Mouse (Mus musculus): ENCODE measurements around the gene Prmt9. TPM values are rescaled to one million over a fixed set of nuclear protein-coding genes. Genes with fewer than 3 reads are reported as not detected.
A peak's percentile ranks its signal among the peaks of the same experiment; 100 is the strongest.

Prmt9 gene
- polyA plus RNA-seq, 1 experiment from 2014 or later, result 24.2 TPM

DNA sequence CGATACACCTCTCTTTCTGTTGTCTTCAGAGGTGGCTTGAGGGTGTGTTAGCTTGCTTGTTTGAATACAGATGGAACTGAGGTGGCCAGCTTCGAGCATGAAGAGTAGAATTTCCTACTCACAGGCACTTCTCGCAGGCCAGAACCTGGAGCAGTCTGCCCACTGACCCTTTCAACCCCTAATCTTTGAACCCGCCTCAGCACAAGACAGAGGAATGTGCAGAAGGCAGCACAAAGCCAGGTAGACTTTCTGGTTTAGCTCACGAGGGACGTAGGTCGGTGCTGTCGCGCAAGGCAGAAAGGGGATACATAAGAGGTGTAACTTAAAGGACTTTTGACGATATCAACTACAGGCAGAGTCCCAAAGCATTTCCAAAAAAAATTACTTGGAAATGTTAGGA, 32.4 kb upstream of the Prmt9 start:
- H3K9ac ChIP-seq (replicated peaks), result peak overlapping the region; percentile 81
- peaks cover 60% of the 10 kb centered on the region for H3K4me1 ChIP-seq (replicated peaks)
- WGBS, result 2% methylated on average over 10 of the region's 10 CpGs
- ATAC-seq (ENCODE audit: insufficient number of reproducible peaks, insufficient read depth, low FRiP score, low TSS enrichment, low read depth), result no peak
- no peaks in the 10 kb centered on the region for H3K9me3 ChIP-seq
- peak overlapping the region; percentile 81 for H3K4me3 ChIP-seq (replicated peaks)
- H3K36me3 ChIP-seq, result no peaks in the 10 kb centered on the region
- peak overlapping the region; percentile 81 for H3K4me2 ChIP-seq
- H3K27ac ChIP-seq, result peak overlapping the region; percentile 93; the same call in 1 of the 2 replicates
- H3K27me3 ChIP-seq, result no peaks in the 10 kb centered on the region

DNA sequence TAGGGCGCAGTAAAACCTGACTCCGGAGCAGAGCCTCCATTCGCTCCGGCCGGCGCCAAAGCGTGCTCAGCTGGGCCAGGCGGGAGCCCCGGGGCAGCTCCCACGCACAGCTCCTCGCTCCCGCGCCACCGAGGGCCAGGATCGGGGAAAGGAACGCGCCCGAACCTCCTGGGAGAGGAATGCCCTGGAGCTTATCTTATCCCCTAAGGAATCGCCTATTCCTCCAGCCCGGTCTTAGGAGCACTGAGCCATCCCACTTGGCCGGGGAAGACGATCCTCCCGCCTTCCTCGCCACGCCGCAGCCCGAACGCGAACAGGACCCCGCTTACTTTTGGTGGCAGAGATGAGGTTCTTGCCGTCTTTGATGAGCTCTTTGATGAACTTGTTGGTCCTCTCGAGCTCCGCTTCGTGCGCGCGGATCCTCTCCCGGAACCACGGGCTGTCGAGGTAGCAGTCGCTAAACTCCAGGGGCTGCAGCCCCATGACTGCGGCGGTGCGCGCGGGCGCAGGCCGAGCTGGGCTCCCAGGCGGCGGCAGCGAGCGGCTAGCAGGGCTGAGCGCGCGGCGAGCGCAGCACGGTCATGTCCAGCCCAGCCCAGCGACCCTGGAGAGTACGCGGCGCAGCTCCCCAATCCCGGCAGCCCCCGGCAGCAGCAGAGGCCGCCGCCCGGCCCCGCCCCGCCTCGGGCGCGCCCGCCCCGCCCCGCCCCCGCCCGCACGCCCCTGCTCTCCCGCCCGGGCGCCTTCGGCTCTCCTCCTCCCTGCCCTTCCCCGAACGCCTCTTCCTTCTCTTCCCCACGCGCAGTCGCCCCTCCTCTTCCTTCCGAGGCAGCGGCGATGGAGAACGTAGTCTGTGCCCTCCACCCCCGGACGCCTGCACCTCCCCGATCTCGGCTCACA, 31.6 kb upstream of the Prmt9 start, which contains the start of gene Arhgap10:
Gene Arhgap10, minus strand, starts transcription at position 653 of the 900 bp plus-strand sequence.
- Histone ChIP-seq H3K4me2 (peak within 1 kb of the TSS; percentile 81), H3K9me3 (no peaks in the 10 kb centered on the region), H3K9ac (replicated peaks) (peak within 1 kb of the TSS; percentile 81), H3K4me1 (replicated peaks) (peaks cover 53% of the 10 kb centered on the region), H3K4me3 (replicated peaks) (peak within 1 kb of the TSS; percentile 81), H3K36me3 (no peaks in the 10 kb centered on the region), H3K27ac (peak within 1 kb of the TSS; percentile 93), H3K27me3 (no peaks in the 10 kb centered on the region)
- ATAC-seq (ENCODE audit: insufficient number of reproducible peaks, insufficient read depth, low FRiP score, low TSS enrichment, low read depth), result peak; percentile 85
- under 1% methylated on average over 80 of the region's 95 CpGs for WGBS

DNA sequence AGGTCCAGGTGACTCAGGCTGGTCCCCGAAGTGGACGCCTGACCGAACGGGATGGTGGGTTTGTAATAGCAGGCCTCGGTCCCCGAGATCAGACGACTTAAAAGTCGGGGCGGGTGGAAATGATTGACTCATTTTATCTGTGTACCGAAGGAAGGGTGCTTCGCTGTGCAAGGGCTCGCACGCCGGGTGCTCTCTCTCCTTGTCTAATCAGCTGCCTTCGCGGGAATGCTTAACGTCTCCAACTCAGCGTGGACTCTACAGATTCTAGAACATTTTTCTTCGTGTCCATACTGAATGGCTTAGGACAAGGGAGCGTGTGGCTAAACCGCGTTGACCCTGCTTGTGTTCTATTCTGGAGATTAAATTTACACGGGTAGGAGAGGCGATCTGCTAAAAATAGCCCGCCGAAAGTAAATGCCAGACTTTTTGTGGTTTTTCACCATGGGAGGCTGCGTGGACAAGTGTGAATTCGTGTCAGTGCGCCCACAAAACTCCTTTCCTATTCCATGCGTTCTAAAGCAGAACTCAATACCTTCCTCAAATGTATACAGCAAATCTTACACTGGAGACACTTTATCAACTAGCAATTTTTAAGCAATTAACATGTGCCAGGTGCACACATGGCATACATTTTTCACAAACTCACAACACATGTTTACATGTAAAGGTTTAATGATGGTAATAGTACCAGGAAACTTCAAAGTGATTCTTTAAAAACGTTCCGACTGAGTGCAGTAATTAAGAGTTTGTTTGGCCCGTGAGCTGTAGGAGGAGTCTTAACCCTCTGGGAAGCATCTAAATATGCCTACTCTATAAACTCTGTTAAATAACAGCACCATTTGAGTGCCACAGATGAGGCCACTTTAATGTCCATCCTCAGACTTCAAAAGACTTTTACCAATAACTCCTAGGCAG, 30.7 kb upstream of the Prmt9 start:
- H3K36me3 ChIP-seq, result no peaks in the 10 kb centered on the region
- under 1% methylated on average over 33 of the region's 33 CpGs for WGBS
- peak overlapping the region; percentile 81 for H3K4me2 ChIP-seq
- peaks cover 52% of the 10 kb centered on the region for H3K4me1 ChIP-seq (replicated peaks)
- ATAC-seq (ENCODE audit: insufficient number of reproducible peaks, insufficient read depth, low FRiP score, low TSS enrichment, low read depth), result peak; percentile 12; the same call in 1 of the 2 replicates
- H3K27ac ChIP-seq, result peak overlapping the region; percentile 93
- H3K9ac ChIP-seq (replicated peaks), result peak overlapping the region; percentile 81
- H3K27me3 ChIP-seq, result no peaks in the 10 kb centered on the region
- H3K4me3 ChIP-seq (replicated peaks), result peak overlapping the region; percentile 81
- no peaks in the 10 kb centered on the region for H3K9me3 ChIP-seq

DNA sequence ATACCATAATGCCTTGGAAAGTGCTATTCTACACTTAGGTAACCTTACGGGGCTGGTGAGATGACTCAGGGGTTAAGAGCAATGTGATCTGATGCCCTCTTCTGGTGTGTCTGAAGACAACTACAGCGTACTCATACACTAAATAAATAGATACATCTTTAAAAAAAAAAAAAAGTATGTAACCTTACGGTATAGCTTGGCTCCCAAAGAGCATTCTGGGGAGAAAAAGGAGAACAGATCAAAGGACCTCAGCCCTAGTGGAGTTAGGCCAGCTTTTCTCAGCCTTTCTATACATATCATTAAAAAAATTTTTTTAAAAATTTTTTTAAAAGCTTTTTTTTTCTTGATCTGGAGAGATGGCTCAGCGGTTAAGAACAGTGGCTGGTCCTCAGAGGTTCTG, 28.6 kb upstream of the Prmt9 start:
- H3K4me2 ChIP-seq, result no peak overlapping the region
- H3K36me3 ChIP-seq, result no peaks in the 10 kb centered on the region
- H3K9ac ChIP-seq (replicated peaks), result no peak overlapping the region
- H3K9me3 ChIP-seq, result no peaks in the 10 kb centered on the region
- H3K27me3 ChIP-seq, result no peaks in the 10 kb centered on the region
- peaks cover 32% of the 10 kb centered on the region for H3K4me1 ChIP-seq (replicated peaks)
- no peak overlapping the region for H3K27ac ChIP-seq
- H3K4me3 ChIP-seq (replicated peaks), result no peak overlapping the region
- WGBS, result 87% methylated on average over 4 of the region's 4 CpGs
- no peak for ATAC-seq (ENCODE audit: insufficient number of reproducible peaks, insufficient read depth, low FRiP score, low TSS enrichment, low read depth)

DNA sequence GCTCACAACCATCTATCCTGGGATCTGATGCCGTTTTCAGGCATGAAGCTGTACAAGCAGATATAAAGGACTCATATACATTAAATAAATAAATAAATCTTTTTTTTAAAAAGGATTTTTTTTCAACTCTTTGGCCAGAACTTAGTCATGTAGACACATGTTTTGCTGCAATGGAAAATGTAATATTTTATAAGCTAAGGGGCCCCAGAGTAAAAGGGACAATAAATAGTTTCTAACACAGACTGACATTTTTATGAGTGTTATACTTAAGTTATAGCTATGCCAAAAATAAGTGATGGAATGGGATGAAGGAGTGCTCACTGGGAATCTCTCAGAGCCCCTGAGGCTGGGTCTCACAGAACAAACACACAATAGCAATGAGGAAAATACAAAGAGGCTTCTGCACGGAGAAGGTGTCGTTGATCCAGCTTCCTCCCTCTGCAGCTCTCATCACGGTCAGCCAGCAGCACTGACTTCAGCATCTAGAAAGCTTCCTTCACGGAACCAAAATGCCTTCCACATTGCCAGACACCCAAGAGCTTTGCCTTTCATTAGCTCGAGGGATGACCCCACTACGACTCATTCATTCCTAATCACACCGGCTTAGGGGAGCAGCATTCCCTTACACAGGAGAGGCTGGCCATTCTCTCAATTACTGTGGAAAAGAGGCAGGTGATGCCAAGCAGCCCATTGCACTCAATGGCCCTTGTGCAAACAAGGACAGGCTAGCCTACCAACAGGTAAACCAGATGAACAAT, 28.0 kb upstream of the Prmt9 start:
- H3K4me1 ChIP-seq (replicated peaks), result peaks cover 26% of the 10 kb centered on the region
- H3K27ac ChIP-seq, result no peak overlapping the region
- H3K9ac ChIP-seq (replicated peaks), result no peak overlapping the region

DNA sequence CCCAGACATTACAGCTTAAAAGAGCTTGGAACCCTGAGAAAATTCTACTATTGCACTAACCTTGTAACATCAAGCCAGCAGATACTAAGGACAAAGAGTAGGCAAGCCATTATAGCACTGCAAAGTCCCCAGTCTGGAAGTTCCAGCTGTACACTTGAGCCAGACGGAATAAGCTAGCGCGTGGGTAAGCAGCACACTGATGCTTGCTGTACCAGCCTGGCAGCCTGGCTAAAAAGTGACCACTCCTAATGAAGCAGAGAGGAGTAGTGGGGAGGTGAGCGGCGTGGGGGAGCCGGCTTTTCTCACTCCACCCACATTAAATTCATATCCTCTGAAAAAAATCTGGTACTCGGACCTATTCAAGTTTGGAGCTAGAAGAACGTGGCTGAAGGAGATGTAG, 26.2 kb upstream of the Prmt9 start:
- no peaks in the 10 kb centered on the region for H3K9me3 ChIP-seq
- no peaks in the 10 kb centered on the region for H3K36me3 ChIP-seq
- H3K27me3 ChIP-seq, result no peaks in the 10 kb centered on the region
- H3K4me3 ChIP-seq (replicated peaks), result no peak overlapping the region
- no peak for ATAC-seq (ENCODE audit: insufficient number of reproducible peaks, insufficient read depth, low FRiP score, low TSS enrichment, low read depth)
- H3K27ac ChIP-seq, result no peak overlapping the region
- 60% methylated on average over 8 of the region's 8 CpGs for WGBS
- peaks cover 19% of the 10 kb centered on the region for H3K4me1 ChIP-seq (replicated peaks)
- no peak overlapping the region for H3K9ac ChIP-seq (replicated peaks)
- no peak overlapping the region for H3K4me2 ChIP-seq

More for the DNA sequence above, 28.0 kb upstream of the Prmt9 start:
- H3K27me3 ChIP-seq, result no peaks in the 10 kb centered on the region
- ATAC-seq (ENCODE audit: insufficient number of reproducible peaks, insufficient read depth, low FRiP score, low TSS enrichment, low read depth), result no peak
- 47% methylated on average over 8 of the region's 8 CpGs for WGBS
- H3K4me3 ChIP-seq (replicated peaks), result no peak overlapping the region
- no peak overlapping the region for H3K4me2 ChIP-seq
- H3K36me3 ChIP-seq, result no peaks in the 10 kb centered on the region
- H3K9me3 ChIP-seq, result no peaks in the 10 kb centered on the region

DNA sequence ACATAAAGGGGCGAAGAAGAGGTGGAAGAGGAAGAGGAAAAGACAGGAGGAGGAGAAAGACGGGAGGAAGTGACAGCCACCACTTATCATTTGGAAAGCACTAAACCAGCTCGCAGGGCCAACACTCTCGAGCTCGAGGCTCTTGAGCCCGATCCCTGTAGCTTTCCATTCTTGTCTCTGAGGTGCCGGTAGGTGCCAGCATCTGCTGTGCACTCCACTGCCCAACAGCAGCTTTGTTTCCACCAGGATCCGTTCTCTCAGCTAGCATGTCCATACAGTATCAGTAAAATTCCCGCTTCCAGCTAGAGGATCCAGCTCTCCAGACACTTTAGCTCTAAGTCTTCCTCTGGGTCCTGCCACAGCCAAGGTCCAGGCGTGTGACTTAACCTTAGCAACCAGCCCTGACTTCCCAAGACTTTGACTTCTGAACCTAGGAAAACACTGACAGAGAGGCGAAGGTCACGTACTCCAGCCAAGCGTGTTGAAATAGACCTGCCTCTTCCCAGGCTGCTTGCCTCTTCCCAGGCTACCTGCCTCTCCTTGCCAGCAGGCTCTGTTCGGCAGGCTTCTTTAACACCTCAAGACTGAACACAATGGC, 25.1 kb upstream of the Prmt9 start:
- ATAC-seq (ENCODE audit: insufficient number of reproducible peaks, insufficient read depth, low FRiP score, low TSS enrichment, low read depth), result no peak
- H3K9me3 ChIP-seq, result no peaks in the 10 kb centered on the region
- H3K4me1 ChIP-seq (replicated peaks), result peaks cover 15% of the 10 kb centered on the region
- WGBS, result 67% methylated on average over 14 of the region's 14 CpGs
- no peaks in the 10 kb centered on the region for H3K27me3 ChIP-seq
- no peak overlapping the region for H3K4me2 ChIP-seq
- no peak overlapping the region for H3K9ac ChIP-seq (replicated peaks)
- H3K4me3 ChIP-seq (replicated peaks), result no peak overlapping the region
- no peak overlapping the region for H3K27ac ChIP-seq
- no peaks in the 10 kb centered on the region for H3K36me3 ChIP-seq

DNA sequence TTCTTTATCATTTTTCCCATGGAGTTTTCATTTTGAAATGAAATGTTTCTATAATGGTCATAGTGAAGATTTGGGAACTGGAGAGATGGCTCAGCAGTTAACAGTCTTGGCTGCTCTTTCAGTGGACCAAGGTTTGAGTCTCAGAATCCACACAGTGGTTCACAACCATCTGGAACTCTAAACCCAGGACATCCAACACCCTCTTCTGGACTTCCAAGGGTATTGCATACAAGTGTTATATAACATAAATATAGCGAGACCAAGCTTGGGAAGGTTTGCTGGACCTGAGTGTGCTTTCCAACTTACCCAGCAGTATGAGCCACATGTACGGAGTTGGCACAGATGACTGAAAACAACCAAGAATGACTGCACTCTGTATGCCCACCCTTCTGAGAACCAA, 24.3 kb upstream of the Prmt9 start:
- 0 out of 2 replicates have a peak, but pooled peaks cover 9% of the 10 kb centered on the region for H3K4me1 ChIP-seq (replicated peaks)
- no peaks in the 10 kb centered on the region for H3K27me3 ChIP-seq
- no peak for ATAC-seq (ENCODE audit: insufficient number of reproducible peaks, insufficient read depth, low FRiP score, low TSS enrichment, low read depth)
- no peaks in the 10 kb centered on the region for H3K9me3 ChIP-seq
- H3K9ac ChIP-seq (replicated peaks), result no peak overlapping the region
- no peaks in the 10 kb centered on the region for H3K36me3 ChIP-seq
- WGBS, result 93% methylated on average over 2 of the region's 2 CpGs
- no peak overlapping the region for H3K4me3 ChIP-seq (replicated peaks)
- H3K4me2 ChIP-seq, result no peak overlapping the region
- no peak overlapping the region for H3K27ac ChIP-seq

DNA sequence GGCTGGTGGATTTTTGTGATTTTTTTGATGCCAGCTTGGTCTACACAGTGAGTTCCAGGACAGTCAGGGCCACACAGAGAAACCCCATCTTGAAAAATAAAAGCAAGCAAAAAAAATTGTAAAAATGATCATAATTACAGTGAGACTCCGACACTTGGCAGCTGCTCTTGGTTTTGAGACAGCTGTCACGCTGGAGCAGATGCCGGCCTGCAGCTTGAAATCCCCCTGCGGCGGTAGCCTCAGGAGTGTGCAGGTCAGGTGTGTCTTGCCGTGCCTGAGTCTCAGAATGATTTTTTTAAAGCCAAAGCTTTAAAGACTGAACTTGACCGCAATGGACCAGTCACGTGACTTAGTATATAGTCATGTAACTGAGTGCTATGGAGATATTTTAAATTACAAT, 23.1 kb upstream of the Prmt9 start:
- no peak overlapping the region for H3K4me3 ChIP-seq (replicated peaks)
- H3K9me3 ChIP-seq, result no peaks in the 10 kb centered on the region
- no peak overlapping the region for H3K27ac ChIP-seq
- no peaks in the 10 kb centered on the region for H3K27me3 ChIP-seq
- H3K9ac ChIP-seq (replicated peaks), result no peak overlapping the region
- H3K4me2 ChIP-seq, result no peak overlapping the region
- 63% methylated on average over 8 of the region's 8 CpGs for WGBS
- ATAC-seq (ENCODE audit: insufficient number of reproducible peaks, insufficient read depth, low FRiP score, low TSS enrichment, low read depth), result no peak
- no peaks in the 10 kb centered on the region for H3K36me3 ChIP-seq
- H3K4me1 ChIP-seq (replicated peaks), result 0 out of 2 replicates have a peak, but pooled peaks cover 9% of the 10 kb centered on the region

DNA sequence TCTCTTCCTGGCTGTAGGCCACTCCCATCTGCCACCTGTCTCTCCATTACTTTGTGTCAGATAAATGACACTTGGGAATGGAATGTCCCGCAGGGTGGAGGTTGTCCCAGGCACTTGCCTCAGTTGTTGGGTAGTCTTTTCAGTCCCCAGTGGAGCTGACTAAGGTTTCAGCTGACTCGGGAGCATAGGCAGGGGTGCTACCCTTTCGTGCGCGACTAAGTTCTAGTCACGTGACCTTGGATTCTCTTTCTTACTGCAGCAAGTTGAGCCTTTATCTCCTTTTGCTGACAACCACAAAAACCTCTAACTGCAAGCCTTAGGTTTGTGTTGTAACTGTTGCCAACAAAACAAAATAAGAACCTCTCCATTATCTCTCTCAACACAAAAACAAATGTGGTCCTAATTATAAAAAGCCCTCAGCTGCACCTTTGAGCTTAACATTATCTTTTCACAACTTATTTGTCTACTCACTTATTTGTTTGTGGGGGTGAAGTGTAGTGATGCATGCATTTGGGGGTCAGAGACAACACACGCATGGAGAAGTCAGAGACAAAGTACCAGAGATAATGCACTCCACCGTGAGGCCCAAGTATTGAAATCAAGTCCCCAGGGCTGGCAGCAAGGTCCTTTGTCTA, 14.7 kb upstream of the Prmt9 start:
- no peak overlapping the region for H3K4me3 ChIP-seq (replicated peaks)
- no peak overlapping the region for H3K9ac ChIP-seq (replicated peaks)
- H3K4me1 ChIP-seq (replicated peaks), result no peaks in the 10 kb centered on the region
- H3K9me3 ChIP-seq, result no peaks in the 10 kb centered on the region
- H3K4me2 ChIP-seq, result no peak overlapping the region
- no peaks in the 10 kb centered on the region for H3K27me3 ChIP-seq
- no peaks in the 10 kb centered on the region for H3K36me3 ChIP-seq
- no peak for ATAC-seq (ENCODE audit: insufficient number of reproducible peaks, insufficient read depth, low FRiP score, low TSS enrichment, low read depth)
- 72% methylated on average over 8 of the region's 8 CpGs for WGBS
- H3K27ac ChIP-seq, result no peak overlapping the region

All from limb, embryonic 12.5 days (tissue).